Mouse (Mus musculus) heart, postnatal 10 days (tissue): ENCODE data around the gene Ppp1r9a. TPM values are rescaled to one million over a fixed set of nuclear protein-coding genes. Genes with fewer than 3 reads are reported as not detected.

Source experiments
- DNase-seq, 2 experiments: peaks; one replicate each; pipeline ENCODE4 v3.0.0; 2021
- intact Hi-C: fragments of 180-260 bp; cut with DNase I; formaldehyde crosslinking; loops from one replicate; pipeline ENCODE4 v1.15.1; 2025
- total RNA-seq, 2 experiments: library from RNA; stranded (reverse); gene quantifications; 2 replicates each; pipeline ENCODE4 v1.2.3; 2021

Ppp1r9a gene
- total RNA-seq, 2 experiments from 2014 or later: 21.8 to 24.8 TPM

GRCm38 (mm10) chr6:4953028-4953719 is 50.5 kb downstream of the Ppp1r9a start:
- intact Hi-C loops: loop anchor here (5.0 kb wide), 1 partner anchor 129 kb away; no protein-coding TSS in a partner anchor
- DNase-seq: no peak

GRCm38 (mm10) chr6:4956651-4957050 is 53.9 kb downstream of the Ppp1r9a start:
- intact Hi-C loops: no loop called here
- no peak for DNase-seq

GRCm38 (mm10) chr6:4962197-4962596 is 59.5 kb downstream of the Ppp1r9a start:
- DNase-seq: no peak
- intact Hi-C loops: no loop called here

- intact Hi-C loops: no loop called here
- no peak for DNase-seq
Measured at GRCm38 (mm10) chr6:4963049-4963448, 60.3 kb downstream of the Ppp1r9a start.

- intact Hi-C loops: no loop called here
- DNase-seq: no peak
Measured at GRCm38 (mm10) chr6:4967236-4967635, 64.5 kb downstream of the Ppp1r9a start.

GRCm38 (mm10) chr6:4971229-4971628 is 68.5 kb downstream of the Ppp1r9a start:
- intact Hi-C loops: no loop called here
- peak; percentile 60 to 65 for DNase-seq

- intact Hi-C loops: no loop called here
- DNase-seq: no peak
Measured at GRCm38 (mm10) chr6:4972808-4973207, 70.1 kb downstream of the Ppp1r9a start.

- DNase-seq: no peak
- intact Hi-C loops: no loop called here
Measured at GRCm38 (mm10) chr6:4973337-4973736, 70.6 kb downstream of the Ppp1r9a start.

GRCm38 (mm10) chr6:4977515-4977914 is 74.8 kb downstream of the Ppp1r9a start:
- intact Hi-C loops: no loop called here

GRCm38 (mm10) chr6:4978249-4978648 is 75.5 kb downstream of the Ppp1r9a start:
- no peak for DNase-seq
- intact Hi-C loops: no loop called here

More at GRCm38 (mm10) chr6:4977515-4977914, 74.8 kb downstream of the Ppp1r9a start:
- no peak for DNase-seq

- intact Hi-C loops: no loop called here
- no peak for DNase-seq
Measured at GRCm38 (mm10) chr6:4978897-4979296, 76.2 kb downstream of the Ppp1r9a start.

GRCm38 (mm10) chr6:4980113-4980512 is 77.4 kb downstream of the Ppp1r9a start:
- intact Hi-C loops: no loop called here

GRCm38 (mm10) chr6:4982686-4983162 is 80.0 kb downstream of the Ppp1r9a start:
- intact Hi-C loops: no loop called here
- no peak for DNase-seq

More at GRCm38 (mm10) chr6:4980113-4980512, 77.4 kb downstream of the Ppp1r9a start:
- no peak for DNase-seq

- intact Hi-C loops: no loop called here
- no peak for DNase-seq
Measured at GRCm38 (mm10) chr6:4985668-4986067, 83.0 kb downstream of the Ppp1r9a start.

- intact Hi-C loops: no loop called here
- peak; percentile 18 to 20 for DNase-seq
Measured at GRCm38 (mm10) chr6:4987084-4987483, 84.4 kb downstream of the Ppp1r9a start.

- DNase-seq: no peak
- intact Hi-C loops: no loop called here
Measured at GRCm38 (mm10) chr6:4988688-4989087, 86.0 kb downstream of the Ppp1r9a start.

- no peak for DNase-seq
- intact Hi-C loops: no loop called here
Measured at GRCm38 (mm10) chr6:4992308-4992707, 89.6 kb downstream of the Ppp1r9a start.

- intact Hi-C loops: no loop called here
- DNase-seq: no peak
Measured at GRCm38 (mm10) chr6:4993600-4994160, 91.0 kb downstream of the Ppp1r9a start.

GRCm38 (mm10) chr6:4994161-4994919 is 91.6 kb downstream of the Ppp1r9a start:
- intact Hi-C loops: no loop called here
- peak; percentile 25 to 26 for DNase-seq

GRCm38 (mm10) chr6:4997599-4997998 is 94.9 kb downstream of the Ppp1r9a start:
- intact Hi-C loops: no loop called here
- no peak for DNase-seq

GRCm38 (mm10) chr6:4998929-4999328 is 96.2 kb downstream of the Ppp1r9a start:
- intact Hi-C loops: no loop called here
- DNase-seq: no peak
